Mouse (Mus musculus): Measurements from ENCODE around the gene Rad51b. TPM values are rescaled to one million over a fixed set of nuclear protein-coding genes. Genes with fewer than 3 reads are reported as not detected.

Gene Rad51b
- polyA plus RNA-seq, 1 experiment, result 1.3 TPM

GRCm38 (mm10) chr12:79799370-79799769 is 502.3 kb downstream of the Rad51b start:
- 40% methylated on average over 5 of the region's 5 CpGs for WGBS
- no peak for DNase-seq (ENCODE audit: low read depth, low spot score)

- 95% methylated on average over 1 of the region's 1 CpGs for WGBS
- DNase-seq (ENCODE audit: low read depth, low spot score), result no peak
These were observed 506.6 kb downstream of the Rad51b start for GRCm38 (mm10) chr12:79803670-79804069.

- no peak for DNase-seq (ENCODE audit: low read depth, low spot score)
- WGBS, result 47% methylated on average over 8 of the region's 8 CpGs
These were observed 507.9 kb downstream of the Rad51b start for GRCm38 (mm10) chr12:79804776-79805524.

- WGBS, result 91% methylated on average over 4 of the region's 4 CpGs
- no peak for DNase-seq (ENCODE audit: low read depth, low spot score)
These were observed 509.9 kb downstream of the Rad51b start for GRCm38 (mm10) chr12:79806990-79807389.

- no peak for DNase-seq (ENCODE audit: low read depth, low spot score)
- 83% methylated on average over 10 of the region's 10 CpGs for WGBS
These were observed 510.3 kb downstream of the Rad51b start for GRCm38 (mm10) chr12:79807410-79807847.

- WGBS, result 95% methylated on average over 8 of the region's 8 CpGs
- DNase-seq (ENCODE audit: low read depth, low spot score), result no peak
These were observed 510.9 kb downstream of the Rad51b start for GRCm38 (mm10) chr12:79807938-79808401.

- DNase-seq (ENCODE audit: low read depth, low spot score), result no peak
These were observed 511.6 kb downstream of the Rad51b start for GRCm38 (mm10) chr12:79808426-79809398.

GRCm38 (mm10) chr12:79809518-79809917 is 512.4 kb downstream of the Rad51b start:
- DNase-seq (ENCODE audit: low read depth, low spot score), result no peak
- WGBS, result 83% methylated on average over 5 of the region's 5 CpGs

More at GRCm38 (mm10) chr12:79808426-79809398, 511.6 kb downstream of the Rad51b start:
- 84% methylated on average over 18 of the region's 18 CpGs for WGBS

GRCm38 (mm10) chr12:79812422-79812821 is 515.3 kb downstream of the Rad51b start:
- no peak for DNase-seq (ENCODE audit: low read depth, low spot score)
- 92% methylated on average over 8 of the region's 8 CpGs for WGBS

- DNase-seq (ENCODE audit: low read depth, low spot score), result no peak
- WGBS, result 92% methylated on average over 18 of the region's 18 CpGs
These were observed 515.9 kb downstream of the Rad51b start for GRCm38 (mm10) chr12:79812838-79813563.

GRCm38 (mm10) chr12:79813566-79814305 is 516.7 kb downstream of the Rad51b start:
- 83% methylated on average over 8 of the region's 8 CpGs for WGBS
- DNase-seq (ENCODE audit: low read depth, low spot score), result no peak

GRCm38 (mm10) chr12:79814312-79815091 is 517.4 kb downstream of the Rad51b start:
- DNase-seq (ENCODE audit: low read depth, low spot score), result no peak
- 96% methylated on average over 20 of the region's 20 CpGs for WGBS

GRCm38 (mm10) chr12:79816241-79816640 is 519.2 kb downstream of the Rad51b start:
- no peak for DNase-seq (ENCODE audit: low read depth, low spot score)
- whole genome bisulfite sequencing, result 35% methylated on average over 4 of the region's 4 CpGs

GRCm38 (mm10) chr12:79820228-79820958 is 523.3 kb downstream of the Rad51b start:
- WGBS, result 61% methylated on average over 8 of the region's 8 CpGs
- no peak for DNase-seq (ENCODE audit: low read depth, low spot score)

GRCm38 (mm10) chr12:79821901-79822300 is 524.8 kb downstream of the Rad51b start:
- 64% methylated on average over 5 of the region's 5 CpGs for WGBS
- no peak for DNase-seq (ENCODE audit: low read depth, low spot score)

- 50% methylated on average over 2 of the region's 2 CpGs for WGBS
- no peak for DNase-seq (ENCODE audit: low read depth, low spot score)
These were observed 525.3 kb downstream of the Rad51b start for GRCm38 (mm10) chr12:79822401-79822800.

GRCm38 (mm10) chr12:79825922-79826321 is 528.8 kb downstream of the Rad51b start:
- 80% methylated on average over 7 of the region's 7 CpGs for WGBS
- DNase-seq (ENCODE audit: low read depth, low spot score), result no peak

Measured in large intestine, adult 2 months (tissue).